Mouse (Mus musculus) CH12.LX (cell line): Measurements from ENCODE around the gene Farp1. TPM values are rescaled to one million over a fixed set of nuclear protein-coding genes. Genes with fewer than 3 reads are reported as not detected.

ENCODE experiments used
- DNase-seq: peaks from one replicate; pipeline ENCODE4 v3.0.0-alpha.2; 2013; ENCODE audit errors: extremely low read depth
- H3K27ac ChIP-seq: 2 replicates; pipeline ENCODE4 v1.5.1; 2012; ENCODE audit warnings: low read depth, mild to moderate bottlenecking, control low read depth, moderate library complexity; ENCODE audit not compliant: insufficient read depth
- H3K27me3 ChIP-seq: replicated peaks from 2 replicates; pipeline ENCODE3; 2012; ENCODE audit warnings: inconsistent platforms
- H3K36me3 ChIP-seq, 2 experiments: replicated peaks in 1 of 2; 2 replicates each; pipeline versions ENCODE3 to v1.6.1; 2012; ENCODE audit warnings: inconsistent platforms in 1 of 2, low read length in 1 of 2, mild to moderate bottlenecking in 1 of 2, mixed read lengths in 1 of 2, moderate library complexity in 1 of 2; ENCODE audit not compliant: control insufficient read depth in 1 of 2, insufficient read depth in 1 of 2
- H3K4me1 ChIP-seq, 2 experiments: 2 replicates each; pipeline ENCODE4 v1.6.1; 2012; ENCODE audit warnings: inconsistent platforms in 1 of 2, moderate library complexity in 1 of 2; ENCODE audit not compliant: insufficient read depth in 2 of 2, control insufficient read depth in 1 of 2
- H3K4me2 ChIP-seq: 2 replicates; pipeline ENCODE4 v1.6.1; 2012; ENCODE audit warnings: low read depth, mild to moderate bottlenecking, control low read depth; ENCODE audit not compliant: poor library complexity, insufficient read depth, severe bottlenecking
- H3K4me3 ChIP-seq, 3 experiments: fragments of 150-350 bp in 1 of 3; sonication (generic) in 1 of 3; replicated peaks in 1 of 3; 2 replicates each; pipeline versions ENCODE3 to v1.5.1; 2011 to 2012; ENCODE audit warnings: low read depth in 2 of 3, low read length in 2 of 3, mild to moderate bottlenecking in 2 of 3, moderate library complexity in 2 of 3, control low read depth in 1 of 3, improper control_type of control experiment in 1 of 3, inconsistent platforms in 1 of 3, mixed read lengths in 1 of 3; ENCODE audit not compliant: poor library complexity in 1 of 3
- H3K79me2 ChIP-seq: replicated peaks from 2 replicates; pipeline ENCODE4 v1.6.1; 2012; ENCODE audit warnings: mild to moderate bottlenecking, moderate library complexity; ENCODE audit not compliant: control insufficient read depth, poor library complexity, insufficient read depth, severe bottlenecking; ENCODE audit errors: extremely low read depth
- H3K9ac ChIP-seq: 2 replicates; pipeline ENCODE4 v1.6.1; 2012; ENCODE audit warnings: low read depth, mild to moderate bottlenecking, control low read depth, moderate library complexity; ENCODE audit not compliant: insufficient read depth
- H3K9me3 ChIP-seq: replicated peaks from 2 replicates; pipeline ENCODE3; 2012; ENCODE audit warnings: low read length, inconsistent platforms, mixed read lengths
- BHLHE40 ChIP-seq: IDR thresholded peaks from 2 replicates; pipeline ENCODE4 v1.6.1; 2011; ENCODE audit warnings: mild to moderate bottlenecking, low read depth, low read length, improper control_type of control experiment
- CHD1 ChIP-seq: IDR thresholded peaks from 2 replicates; pipeline ENCODE4 v1.6.1; 2012; ENCODE audit warnings: low read depth, low read length, improper control_type of control experiment, inconsistent platforms
- CHD2 ChIP-seq: IDR thresholded peaks from 2 replicates; pipeline ENCODE4 v1.6.1; 2011; ENCODE audit warnings: low read length, improper control_type of control experiment
- CTCF ChIP-seq, 2 experiments: IDR thresholded peaks in 1 of 2; conservative IDR thresholded peaks in 1 of 2; 2 replicates each; pipeline ENCODE4 v1.5.1; 2011 to 2012; ENCODE audit warnings: low read depth in 2 of 2, low read length in 2 of 2, improper control_type of control experiment in 1 of 2, inconsistent platforms in 1 of 2, mild to moderate bottlenecking in 1 of 2, moderate library complexity in 1 of 2
- E2F4 ChIP-seq: IDR thresholded peaks from 2 replicates; pipeline ENCODE4 v1.6.1; 2011; ENCODE audit warnings: low read depth, low read length, improper control_type of control experiment; ENCODE audit not compliant: insufficient replicate concordance
- ELF1 ChIP-seq: IDR thresholded peaks from 2 replicates; pipeline ENCODE4 v1.6.1; 2014; ENCODE audit warnings: low read depth, mild to moderate bottlenecking, inconsistent platforms, low read length, improper control_type of control experiment
- EP300 ChIP-seq: IDR thresholded peaks from 2 replicates; pipeline ENCODE4 v1.6.1; 2011; ENCODE audit warnings: low read length, improper control_type of control experiment
- ETS1 ChIP-seq: conservative IDR thresholded peaks from 2 replicates; pipeline ENCODE4 v1.6.1; 2012; ENCODE audit warnings: low read depth, mild to moderate bottlenecking, inconsistent platforms, low read length, improper control_type of control experiment, moderate library complexity
- GABPA ChIP-seq: IDR thresholded peaks from 2 replicates; pipeline ENCODE4 v1.6.1; 2012; ENCODE audit warnings: low read depth, low read length, improper control_type of control experiment, inconsistent platforms; ENCODE audit not compliant: insufficient replicate concordance
- HCFC1 ChIP-seq: IDR thresholded peaks from 2 replicates; pipeline ENCODE4 v1.6.1; 2012; ENCODE audit warnings: low read depth, mild to moderate bottlenecking, inconsistent platforms, low read length, improper control_type of control experiment
- IRF4 ChIP-seq: IDR thresholded peaks from 2 replicates; pipeline ENCODE4 v1.6.1; 2014; ENCODE audit warnings: low read depth, mild to moderate bottlenecking, inconsistent platforms, low read length, improper control_type of control experiment
- JUN ChIP-seq: IDR thresholded peaks from 2 replicates; pipeline ENCODE4 v1.6.1; 2011; ENCODE audit warnings: low read depth, mild to moderate bottlenecking, low read length, improper control_type of control experiment, moderate library complexity; ENCODE audit not compliant: insufficient read depth
- JUND ChIP-seq: conservative IDR thresholded peaks from 2 replicates; pipeline ENCODE4 v1.6.1; 2011; ENCODE audit warnings: low read depth, low read length, improper control_type of control experiment
- KAT2A ChIP-seq: IDR thresholded peaks from 2 replicates; pipeline ENCODE4 v1.6.1; 2012; ENCODE audit warnings: low read length, improper control_type of control experiment, inconsistent platforms; ENCODE audit not compliant: insufficient replicate concordance
- MAFK ChIP-seq: IDR thresholded peaks from 2 replicates; pipeline ENCODE4 v1.6.1; 2011; ENCODE audit warnings: low read length, improper control_type of control experiment; ENCODE audit not compliant: insufficient replicate concordance
- MAX ChIP-seq: IDR thresholded peaks from 2 replicates; pipeline ENCODE4 v1.6.1; 2011; ENCODE audit warnings: low read length, improper control_type of control experiment
- MAZ ChIP-seq: IDR thresholded peaks from 2 replicates; pipeline ENCODE4 v1.6.1; 2012; ENCODE audit warnings: low read depth, mild to moderate bottlenecking, inconsistent platforms, low read length, improper control_type of control experiment, moderate library complexity
- MEF2A ChIP-seq: IDR thresholded peaks from 2 replicates; pipeline ENCODE4 v1.6.1; 2014; ENCODE audit warnings: low read depth, mild to moderate bottlenecking, inconsistent platforms, low read length, improper control_type of control experiment, borderline replicate concordance
- MXI1 ChIP-seq: IDR thresholded peaks from 2 replicates; pipeline ENCODE4 v1.6.1; 2011; ENCODE audit warnings: mild to moderate bottlenecking, low read depth, low read length, improper control_type of control experiment
- MYC ChIP-seq: IDR thresholded peaks from 2 replicates; pipeline ENCODE4 v1.6.1; 2011; ENCODE audit warnings: low read depth, mild to moderate bottlenecking, improper control_type of control experiment, low read length
- NELFE ChIP-seq: IDR thresholded peaks from 2 replicates; pipeline ENCODE4 v1.6.1; 2011; ENCODE audit warnings: low read depth, low read length, improper control_type of control experiment
- NRF1 ChIP-seq: IDR thresholded peaks from 2 replicates; pipeline ENCODE4 v1.6.1; 2014; ENCODE audit warnings: low read depth, mild to moderate bottlenecking, inconsistent platforms, low read length, improper control_type of control experiment, moderate library complexity
- PAX5 ChIP-seq: IDR thresholded peaks from 2 replicates; pipeline ENCODE4 v1.6.1; 2012; ENCODE audit warnings: low read length, inconsistent platforms, mixed read lengths
- POLR2A ChIP-seq: IDR thresholded peaks from 2 replicates; pipeline ENCODE4 v1.6.1; 2011; ENCODE audit warnings: low read depth, mild to moderate bottlenecking, improper control_type of control experiment, low read length
- POLR2AphosphoS2 ChIP-seq: IDR thresholded peaks from 2 replicates; pipeline ENCODE4 v1.6.1; 2011; ENCODE audit warnings: low read depth, low read length, improper control_type of control experiment
- RAD21 ChIP-seq: IDR thresholded peaks from 2 replicates; pipeline ENCODE4 v1.6.1; 2011; ENCODE audit warnings: low read depth, mild to moderate bottlenecking, low read length, improper control_type of control experiment, moderate library complexity
- RCOR1 ChIP-seq: conservative IDR thresholded peaks from 2 replicates; pipeline ENCODE4 v1.6.1; 2012; ENCODE audit warnings: low read depth, mild to moderate bottlenecking, inconsistent platforms, low read length, improper control_type of control experiment
- SIN3A ChIP-seq: IDR thresholded peaks from 2 replicates; pipeline ENCODE4 v1.6.1; 2012; ENCODE audit warnings: low read length, improper control_type of control experiment, inconsistent platforms
- SMC3 ChIP-seq: IDR thresholded peaks from 2 replicates; pipeline ENCODE4 v1.6.1; 2011; ENCODE audit warnings: low read depth, low read length, improper control_type of control experiment
- TBP ChIP-seq: conservative IDR thresholded peaks from 2 replicates; pipeline ENCODE4 v1.6.1; 2011; ENCODE audit warnings: low read depth, low read length, improper control_type of control experiment
- TCF12 ChIP-seq: IDR thresholded peaks from 2 replicates; pipeline ENCODE4 v1.6.1; 2014; ENCODE audit warnings: low read depth, mild to moderate bottlenecking, inconsistent platforms, low read length, improper control_type of control experiment
- UBTF ChIP-seq: IDR thresholded peaks from 2 replicates; pipeline ENCODE4 v1.6.1; 2012; ENCODE audit warnings: low read depth, mild to moderate bottlenecking, inconsistent platforms, low read length, improper control_type of control experiment, moderate library complexity
- USF1 ChIP-seq: IDR thresholded peaks from 2 replicates; pipeline ENCODE4 v1.6.1; 2014; ENCODE audit warnings: low read depth, mild to moderate bottlenecking, inconsistent platforms, low read length, improper control_type of control experiment
- USF2 ChIP-seq: conservative IDR thresholded peaks from 2 replicates; pipeline ENCODE4 v1.6.1; 2011; ENCODE audit warnings: low read depth, low read length, improper control_type of control experiment
- ZC3H11A ChIP-seq: IDR thresholded peaks from 2 replicates; pipeline ENCODE4 v1.6.1; 2012; ENCODE audit warnings: low read depth, mild to moderate bottlenecking, inconsistent platforms, low read length, improper control_type of control experiment
- ZKSCAN1 ChIP-seq: IDR thresholded peaks from 2 replicates; pipeline ENCODE4 v1.6.1; 2012; ENCODE audit warnings: low read depth, inconsistent platforms, low read length, improper control_type of control experiment, borderline replicate concordance
- ZMIZ1 ChIP-seq: IDR thresholded peaks from 2 replicates; pipeline ENCODE4 v1.6.1; 2012; ENCODE audit warnings: low read depth, mild to moderate bottlenecking, inconsistent platforms, low read length, improper control_type of control experiment
- ZNF384 ChIP-seq: IDR thresholded peaks from 2 replicates; pipeline ENCODE4 v1.6.1; 2012; ENCODE audit warnings: low read depth, low read length, improper control_type of control experiment, inconsistent platforms
- dilution Hi-C: fragments of 300-500 bp; cut with MboI; formaldehyde crosslinking; loops from 2 replicates; pipeline ENCODE4 v1.14.3; 2020; ENCODE audit warnings: low sequenced_read_pairs; ENCODE audit not compliant: extremely low pct_unique_long_range_greater_than_20kb, extremely low pct_ligation_motif_present
- in situ Hi-C: fragments of 300-500 bp; cut with MboI; formaldehyde crosslinking; loops from 3 replicates; pipeline ENCODE4 v1.14.3; 2019; ENCODE audit warnings: low sequenced_read_pairs, low pct_ligation_motif_present, low pct_unique_long_range_greater_than_20kb, mixed read lengths
- polyA plus RNA-seq: library from polyadenylated mRNA; unstranded; fragments of >175 nt; gene quantifications from 2 replicates; pipeline ENCODE4 v1.2.1, GENCODE M21; 2012; ENCODE audit warnings: low read depth; ENCODE audit not compliant: insufficient read length
- total RNA-seq, 2 experiments: library from RNA; depleted of rRNA; stranded (reverse); fragments of 300-350 nt in 1 of 2; fragments of >200 nt in 1 of 2; gene quantifications; 2 replicates each; pipeline ENCODE4 v1.2.3; 2012 to 2014

Farp1 gene
- total and polyA plus RNA-seq, 3 experiments = 2.4 to 10.3 (median 2.5) TPM

GRCm38 (mm10) chr14:121324521-121325330, 289.7 kb downstream of the Farp1 start:
- dilution Hi-C loops = no loop called here

GRCm38 (mm10) chr14:121326432-121326831, 291.4 kb downstream of the Farp1 start:
- in situ Hi-C loops = no loop called here
- Histone ChIP-seq H3K4me1 (peaks cover 64 to 92% of the 10 kb centered on the region in 2 experiments), H3K4me3 (no peak overlapping the region)

More at GRCm38 (mm10) chr14:121324521-121325330, 289.7 kb downstream of the Farp1 start:
- peaks cover 85% of the 10 kb centered on the region for H3K79me2 ChIP-seq
- peak overlapping the region; percentile 53 for H3K4me2 ChIP-seq
- peaks cover 52 to 81% of the 10 kb centered on the region in 2 experiments for H3K4me1 ChIP-seq
- peak overlapping the region; percentile 95 for H3K27ac ChIP-seq
- peak overlapping the region; percentile 35 to 38 (median 37) for H3K4me3 ChIP-seq
- peak overlapping the region; percentile 55 for H3K9ac ChIP-seq
- peaks cover 0 to 25% of the 10 kb centered on the region in 2 experiments for H3K36me3 ChIP-seq
- peak; percentile 94 for DNase-seq
- H3K27me3 ChIP-seq = no peaks in the 10 kb centered on the region
- peak; percentile 97 for TF ChIP-seq IRF4
- no peak for TF ChIP-seq ZKSCAN1
- no peak for TF ChIP-seq NRF1
- TF ChIP-seq RAD21 = peak; percentile 34
- no peak for TF ChIP-seq PAX5
- TF ChIP-seq ETS1 = peak; percentile 98
- peak; percentile 57; the same call in 1 of the 2 replicates for TF ChIP-seq UBTF
- TF ChIP-seq USF2 = no peak
- TF ChIP-seq NELFE = no peak
- no peak for TF ChIP-seq GABPA
- no peak for TF ChIP-seq USF1
- TF ChIP-seq POLR2A = peak; percentile 40
- no peak for TF ChIP-seq ZC3H11A
- TF ChIP-seq SMC3 = peak; percentile 35
- peak; percentile 75 for TF ChIP-seq CHD2
- 0 out of 2 replicates have a peak, but pooled peaks have one; percentile 45 for TF ChIP-seq TBP
- peak; percentile 88 for TF ChIP-seq JUND
- TF ChIP-seq TCF12 = peak; percentile 98
- TF ChIP-seq JUN = peak; percentile 96
- no peak; the same call in 1 of the 2 replicates for TF ChIP-seq MAFK
- peak; percentile 91 for TF ChIP-seq BHLHE40
- no peak for TF ChIP-seq ELF1
- peak; percentile 84; the same call in 1 of the 2 replicates for TF ChIP-seq RCOR1
- peak; percentile 19 for TF ChIP-seq MYC
- TF ChIP-seq SIN3A = peak; percentile 88
- peak; percentile 98 for TF ChIP-seq EP300
- TF ChIP-seq CHD1 = peak; percentile 53; the same call in 1 of the 2 replicates
- peak in 1 of 2 experiments; percentile 59; a peak in 2 of 4 replicates for TF ChIP-seq CTCF (conservative IDR thresholded peaks at IDR 0.05 in 1 of 2, IDR thresholded peaks at IDR 0.05 in 1 of 2; ENCODE audit: low read depth in 2 of 2, low read length in 2 of 2)
- TF ChIP-seq E2F4 = no peak
- peak; percentile 18; the same call in 1 of the 2 replicates for TF ChIP-seq HCFC1
- peak; percentile 30; the same call in 1 of the 2 replicates for TF ChIP-seq ZNF384
- peak; percentile 99 for TF ChIP-seq MEF2A
- peak; percentile 80 for TF ChIP-seq MXI1
- TF ChIP-seq MAX = peak; percentile 70
- TF ChIP-seq KAT2A = 0 out of 2 replicates have a peak, but pooled peaks have one; percentile 50
- TF ChIP-seq MAZ = peak; percentile 82; the same call in 1 of the 2 replicates
- TF ChIP-seq ZMIZ1 = peak; percentile 77
- TF ChIP-seq POLR2AphosphoS2 = peak; percentile 48; the same call in 1 of the 2 replicates
- H3K9me3 ChIP-seq = no peaks in the 10 kb centered on the region
- in situ Hi-C loops = no loop called here

More at GRCm38 (mm10) chr14:121326432-121326831, 291.4 kb downstream of the Farp1 start:
- Histone ChIP-seq H3K9me3 (no peaks in the 10 kb centered on the region), H3K9ac (no peak overlapping the region), H3K27ac (peak overlapping the region; percentile 31), H3K4me2 (no peak overlapping the region), H3K36me3 (peaks cover 0 to 33% of the 10 kb centered on the region in 2 experiments), H3K79me2 (peaks cover 92% of the 10 kb centered on the region), H3K27me3 (no peaks in the 10 kb centered on the region)
- dilution Hi-C loops = no loop called here
- no peak for DNase-seq
- TF ChIP-seq HCFC1 = peak; percentile 47; the same call in 1 of the 2 replicates
- TF ChIP-seq JUND = no peak
